Mouse (Mus musculus) G1E (cell line): Measurements from ENCODE around the gene Bmf.

Source experiments
- CTCF ChIP-seq: IDR thresholded peaks from 2 replicates; pipeline ENCODE4 v1.5.1; 2012; ENCODE audit warnings: low read depth, low read length, inconsistent platforms, mixed read lengths
- GATA1 ChIP-seq: IDR thresholded peaks from 2 replicates; pipeline ENCODE4 v1.6.1; 2012; ENCODE audit warnings: borderline replicate concordance, low read length, inconsistent platforms, mixed read lengths

DNA sequence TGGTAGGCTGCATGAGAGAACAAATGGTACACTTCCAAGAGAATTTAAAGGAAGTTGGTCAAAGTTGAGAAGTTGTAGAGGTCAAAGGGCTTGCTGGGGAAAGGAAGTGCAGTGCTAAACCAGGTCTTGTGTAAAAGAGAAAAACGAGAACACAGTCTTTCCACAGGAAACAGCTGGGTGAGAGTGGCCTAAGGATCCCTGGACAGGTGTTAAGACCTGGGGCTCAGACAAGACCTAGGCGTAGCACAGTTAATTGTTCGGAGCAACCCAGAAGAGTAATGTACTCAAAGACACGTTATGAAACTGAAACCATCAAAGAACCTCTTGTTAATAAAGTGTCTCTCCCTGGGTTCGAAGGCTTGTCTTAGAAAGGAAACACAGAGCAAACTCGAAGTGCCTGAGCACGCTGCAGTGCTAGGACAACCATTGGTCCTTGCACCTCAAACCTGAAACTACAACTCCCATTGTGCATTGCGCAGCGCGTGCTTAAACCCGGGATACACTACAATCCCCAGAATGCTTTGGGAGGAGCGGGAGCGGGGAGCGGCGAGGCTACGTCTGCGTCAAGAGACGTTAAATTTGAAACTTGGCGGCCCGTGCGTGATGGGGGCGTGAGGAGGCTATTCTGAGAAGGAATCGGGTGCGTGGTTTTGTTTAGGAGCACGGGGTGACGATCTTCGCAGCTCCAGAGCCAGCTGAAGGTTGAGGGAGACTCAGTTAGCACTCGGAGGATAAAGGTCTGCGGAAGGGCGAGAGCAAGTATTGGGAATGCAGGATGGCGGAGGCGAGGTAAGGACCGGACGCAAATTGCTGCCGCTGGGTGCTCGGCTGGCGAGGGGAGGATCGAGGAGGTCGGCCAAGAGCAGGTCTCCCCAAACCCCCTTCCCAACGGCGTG lies 48.4 kb upstream of the Bmf start, which contains the start of gene Bub1b:
- no peak for TF ChIP-seq CTCF
- no peak for TF ChIP-seq GATA1
